Mouse (Mus musculus) megakaryocyte, adult 5-6 weeks (primary cell): ENCODE data around the gene Edem1. TPM values are rescaled to one million over a fixed set of nuclear protein-coding genes. Genes with fewer than 3 reads are reported as not detected.
"Not testable (repeated sequence)": the region's sequence is repeated elsewhere in the genome, so short reads cannot be mapped to it uniquely, and the experiment has no call there.

Experiments
- ATAC-seq: 2 replicates; pipeline ENCODE4 v1.8.0; 2016; ENCODE audit warnings: mild to moderate bottlenecking, inconsistent platforms; ENCODE audit not compliant: poor library complexity, severe bottlenecking
- total RNA-seq, 2 experiments: library from RNA; stranded (forward) in 1 of 2; stranded (reverse) in 1 of 2; fragments of 153-499, 151-499 nt in 1 of 2; fragments of 221-1000, 200-1000 nt in 1 of 2; gene quantifications; 2 replicates each; pipeline versions ENCODE4 v1.2.3 to v1.2.4; 2015 to 2017

The Edem1 gene
- total RNA-seq, 2 experiments from 2014 or later, result 118 to 133 TPM

DNA sequence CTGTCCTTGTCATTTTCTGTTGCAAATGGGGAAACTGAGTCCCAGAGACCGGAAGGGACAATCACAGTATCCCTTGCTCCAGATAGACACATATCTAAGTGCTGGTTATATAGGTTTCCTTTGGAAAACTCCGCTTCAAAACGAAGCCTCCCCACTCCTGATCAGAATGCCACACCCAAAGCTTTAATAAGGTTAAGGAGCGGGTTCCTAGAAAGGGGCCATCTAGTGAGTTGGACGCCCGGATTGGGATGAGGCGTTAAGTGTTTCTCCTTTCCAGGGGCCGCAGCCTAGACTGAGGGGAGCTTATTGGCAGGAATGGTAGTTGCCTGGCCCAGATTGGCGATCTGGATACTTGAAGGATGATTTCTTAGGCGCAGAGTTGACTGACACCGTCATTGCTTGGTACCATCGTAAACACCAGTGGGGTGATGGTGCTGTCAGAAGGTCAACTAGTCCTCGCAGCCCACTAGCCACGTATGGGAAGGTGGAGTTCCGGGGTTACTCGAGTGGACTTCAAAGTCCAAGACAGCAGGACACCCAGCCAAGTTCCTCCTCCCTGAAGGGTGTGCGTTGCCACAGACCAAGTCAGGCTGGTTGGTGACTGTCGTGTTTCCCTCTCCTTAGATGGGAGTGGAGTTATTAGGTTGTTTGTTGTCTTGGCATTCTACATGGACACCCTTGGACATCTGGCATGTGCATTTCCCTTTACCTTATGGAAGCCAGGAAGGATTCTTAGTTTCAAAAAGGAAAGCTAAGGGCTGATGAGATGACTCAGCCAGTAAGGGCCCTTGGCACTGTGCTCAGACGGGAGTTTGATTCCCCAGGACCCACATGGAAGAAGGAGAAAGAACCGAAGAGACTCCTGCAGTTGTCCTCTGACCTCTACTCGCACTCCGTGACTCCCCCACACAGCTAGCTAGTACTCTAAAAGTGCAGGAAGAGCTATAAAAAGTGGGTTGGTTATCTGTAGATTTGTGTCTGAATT is 1.2 kb downstream of the Edem1 start:
- peak; percentile 35 for ATAC-seq

DNA sequence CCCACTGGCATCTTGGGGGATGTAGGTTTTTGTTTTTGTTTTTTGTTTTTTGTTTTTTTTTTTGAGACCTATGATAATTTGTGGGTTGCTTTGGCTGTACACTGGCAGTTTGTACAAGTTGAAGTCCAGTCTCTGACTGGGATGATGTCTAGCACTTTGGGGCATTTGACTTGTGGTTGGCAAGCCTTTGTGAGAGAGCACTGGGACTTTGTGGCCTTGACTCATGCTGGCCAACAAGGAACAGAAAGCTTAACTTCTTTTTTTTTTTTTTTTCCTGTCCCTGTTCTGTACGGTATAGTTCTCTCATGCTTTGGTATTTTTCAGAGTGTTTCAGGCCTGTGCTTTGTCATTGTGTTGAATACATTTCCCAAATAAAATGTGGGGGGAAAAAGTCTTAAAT is 3.7 kb downstream of the Edem1 start:
- ATAC-seq, result no peak

DNA sequence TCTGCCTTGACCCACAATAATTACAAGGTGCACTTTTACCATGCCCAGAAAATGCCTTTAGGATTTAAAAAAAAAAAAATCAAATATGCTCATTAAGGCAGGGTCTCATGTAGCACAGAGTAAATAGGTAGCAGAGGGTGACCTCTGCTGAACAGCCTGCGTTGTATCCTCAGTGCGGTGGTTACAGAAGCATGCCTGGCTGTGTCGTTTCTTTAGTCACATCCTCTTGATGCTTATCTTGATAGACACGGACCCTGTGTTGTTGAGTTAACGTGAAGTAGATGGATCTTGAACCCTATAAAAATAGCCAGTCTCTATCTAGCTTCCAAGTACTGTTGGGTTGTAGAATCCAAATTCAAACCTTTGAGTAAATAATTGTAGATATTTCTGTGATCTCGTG is 4.5 kb downstream of the Edem1 start:
- no peak for ATAC-seq

DNA sequence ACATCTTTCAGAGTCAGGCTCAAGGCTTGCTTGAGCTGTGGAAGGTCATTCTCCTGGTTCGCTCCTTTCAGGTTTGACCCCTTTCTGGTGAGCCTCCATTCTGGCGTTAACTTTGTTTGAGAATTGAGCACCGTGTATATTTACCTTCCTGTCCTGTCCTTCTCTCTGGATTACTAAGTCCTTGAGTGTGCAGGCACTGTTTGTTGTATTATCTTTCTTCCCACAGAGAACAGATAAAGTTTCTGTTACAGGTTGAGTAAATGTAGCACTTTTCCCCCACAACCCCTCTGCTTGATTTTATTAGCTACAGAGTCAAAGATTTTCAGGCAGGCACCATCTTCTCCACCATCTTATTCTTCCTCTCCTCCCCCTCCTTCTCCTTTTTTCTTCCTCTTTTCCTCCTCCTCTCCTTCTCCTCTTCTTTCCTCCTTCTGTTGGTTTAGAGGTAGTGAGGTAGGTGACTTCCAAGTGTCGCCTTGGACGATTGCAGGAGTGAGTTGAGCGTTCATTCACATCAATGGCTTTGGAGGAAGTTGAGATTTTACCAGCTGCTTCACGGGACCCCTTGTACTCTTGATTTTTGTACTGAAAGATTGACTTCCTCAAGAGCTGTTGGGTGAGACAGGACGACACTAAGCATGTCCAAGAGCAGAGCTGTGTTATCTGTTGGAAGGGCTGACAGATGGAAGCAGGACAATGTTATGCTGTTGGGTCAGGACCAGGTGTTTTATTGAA is 5.7 kb downstream of the Edem1 start:
- ATAC-seq, result peak; percentile 6; the same call in 1 of the 2 replicates

DNA sequence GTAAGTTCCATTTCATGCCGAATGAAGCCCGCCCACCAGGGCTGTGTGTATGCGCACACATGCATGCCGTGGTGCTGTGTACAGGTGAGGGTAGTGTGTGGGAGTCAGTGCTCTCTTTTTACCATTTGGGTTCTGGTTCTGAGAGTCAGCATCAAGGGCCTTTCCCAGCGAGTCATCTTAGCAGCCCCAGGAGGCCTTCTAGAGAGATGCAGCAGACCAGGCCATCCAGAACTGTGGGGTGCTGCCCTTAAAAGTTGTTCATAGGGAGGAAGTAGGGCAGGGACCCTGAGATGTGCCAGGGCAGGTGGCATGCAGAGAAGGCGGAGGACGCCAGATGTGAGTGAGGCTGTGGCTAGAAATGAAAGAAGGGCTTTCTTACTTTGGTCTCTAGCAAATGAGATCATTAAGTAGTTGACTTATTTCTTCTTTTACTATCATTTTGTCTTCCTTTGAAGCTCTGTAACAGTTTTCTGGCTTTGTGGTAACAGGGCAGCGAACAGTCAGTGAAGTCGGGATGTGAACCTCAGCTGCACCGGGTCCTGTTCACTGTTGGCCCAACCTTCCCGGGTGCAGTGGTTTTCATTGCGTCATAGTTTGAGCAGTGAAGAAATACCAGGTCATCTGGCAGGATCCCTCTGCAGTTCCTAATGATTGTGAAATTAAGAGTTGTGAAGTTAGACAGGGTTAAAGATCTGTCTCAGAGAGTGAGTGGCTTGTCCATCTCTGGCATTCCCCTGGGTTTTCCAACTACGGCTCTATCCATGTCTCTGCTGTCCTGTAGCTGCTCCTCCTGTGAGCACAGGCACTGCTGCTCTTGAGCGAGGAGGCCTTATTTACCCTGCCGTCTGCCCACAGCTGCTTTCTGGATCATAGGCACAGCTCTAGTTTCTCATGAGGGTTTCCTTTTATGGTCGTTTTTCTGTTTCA is 7.6 kb downstream of the Edem1 start:
- peak; percentile 80 for ATAC-seq

DNA sequence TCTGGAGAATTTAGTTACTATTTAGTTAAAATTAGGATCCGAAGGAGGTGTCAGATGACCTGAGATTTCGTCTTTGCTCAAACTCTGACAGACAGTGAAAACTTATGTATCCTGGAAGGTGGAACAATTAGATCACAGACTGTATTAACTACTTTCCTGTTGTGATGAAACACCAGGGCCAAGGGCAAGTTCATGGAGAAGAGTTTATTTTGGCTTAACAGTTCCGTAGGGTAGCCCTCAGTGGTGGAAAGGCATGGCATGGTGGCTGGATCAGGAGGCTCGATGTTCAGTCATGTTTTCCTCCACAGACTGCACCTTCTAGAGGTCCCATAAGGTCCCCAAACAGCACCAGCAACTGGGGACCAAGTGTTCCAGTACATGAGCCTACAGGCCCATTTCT is 8.6 kb downstream of the Edem1 start:
- ATAC-seq, result no peak

DNA sequence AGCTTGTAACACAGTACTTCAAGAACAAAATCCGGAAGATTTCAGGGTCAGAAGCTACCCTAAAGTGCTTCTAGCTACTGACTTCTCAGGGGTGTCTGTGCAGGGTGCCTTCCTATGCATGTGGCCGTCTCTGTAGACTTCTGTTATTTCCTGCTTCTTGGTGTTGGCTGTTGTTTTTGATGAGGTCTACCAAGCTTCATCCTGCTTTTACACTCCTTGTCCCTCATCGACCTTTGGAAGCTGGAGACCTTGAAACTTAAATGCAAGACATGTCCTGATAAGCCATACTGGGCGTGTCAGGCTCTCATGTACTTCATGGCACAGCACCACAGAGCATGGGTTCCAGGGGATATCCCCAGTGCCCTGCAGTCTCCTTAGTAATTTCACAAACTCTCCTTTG is 9.5 kb downstream of the Edem1 start:
- ATAC-seq, result no peak

DNA sequence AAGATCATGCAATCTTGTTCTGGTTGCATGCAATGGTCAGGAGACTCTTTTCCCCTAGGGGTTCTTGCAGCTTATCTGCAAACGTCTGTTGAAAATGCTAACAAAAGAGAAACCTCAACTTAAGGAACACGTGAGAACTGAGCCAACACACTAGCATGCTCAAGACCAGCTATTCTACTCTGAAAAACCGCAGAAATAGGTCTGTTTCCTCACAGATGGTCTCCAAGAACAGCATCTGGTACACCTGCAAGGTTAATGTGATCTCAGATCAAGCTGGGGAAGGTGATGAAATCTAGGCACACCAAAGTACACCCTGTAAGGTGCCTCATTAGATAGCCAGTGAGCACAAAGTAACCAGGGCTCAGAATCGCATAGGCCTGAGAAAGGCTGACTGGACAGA is 11.0 kb downstream of the Edem1 start:
- no peak for ATAC-seq

DNA sequence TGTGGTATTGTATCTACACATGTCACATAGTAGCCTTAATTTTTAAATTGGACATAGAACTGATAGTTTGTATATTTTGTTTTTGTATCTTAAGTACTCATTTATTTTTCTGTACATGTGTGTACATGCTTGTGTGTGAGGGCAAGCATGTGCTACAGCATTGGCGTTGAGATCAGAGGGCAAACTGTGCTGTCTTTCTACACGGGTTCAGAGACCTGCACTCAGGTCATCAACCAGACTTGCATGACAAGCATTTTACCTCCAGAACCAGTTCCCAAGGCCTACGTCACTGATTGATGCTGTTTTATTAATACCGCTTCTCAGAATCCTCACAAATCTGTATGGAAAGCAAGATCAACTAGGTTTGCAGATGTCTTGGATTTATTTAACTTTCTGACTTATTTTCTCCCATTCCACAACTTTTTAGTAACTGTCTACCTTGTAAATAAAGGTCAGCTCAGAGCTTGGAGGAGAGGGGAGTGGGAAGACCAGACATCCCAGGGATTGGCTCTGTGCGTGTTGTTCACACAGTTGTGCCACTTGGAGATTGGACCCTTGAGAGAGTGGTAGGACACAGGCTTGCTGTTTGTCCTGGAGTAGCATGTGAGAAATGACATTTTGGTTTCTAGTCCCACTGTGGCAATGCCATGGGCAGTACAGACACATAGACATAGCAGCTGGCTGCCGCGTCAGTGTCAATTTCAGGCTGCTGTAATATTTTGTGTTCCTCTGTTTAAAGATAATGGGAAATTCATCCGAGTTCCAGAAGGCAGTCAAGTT is 12.6 kb downstream of the Edem1 start:
- ATAC-seq, result no peak

DNA sequence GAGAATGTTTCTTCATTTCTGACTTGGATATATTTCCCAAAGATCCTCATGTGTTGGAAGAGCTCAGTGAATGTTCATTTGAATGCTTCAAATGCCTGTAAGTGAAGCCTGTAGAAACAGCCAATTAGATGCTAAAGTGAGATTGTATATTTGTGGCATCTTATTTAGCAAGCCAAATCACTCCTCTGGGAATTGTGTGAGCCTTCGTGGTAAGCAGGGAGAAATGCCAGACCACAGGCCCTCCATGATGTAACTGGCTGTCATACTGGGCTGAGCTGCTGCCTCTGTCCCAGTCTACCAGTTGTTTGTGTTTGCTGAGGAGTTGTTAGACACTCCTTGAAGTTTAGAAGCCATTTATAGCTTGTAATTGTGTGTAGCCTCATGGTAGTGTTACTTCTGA is 15.2 kb downstream of the Edem1 start:
- ATAC-seq, result peak; percentile 14; the same call in 1 of the 2 replicates

DNA sequence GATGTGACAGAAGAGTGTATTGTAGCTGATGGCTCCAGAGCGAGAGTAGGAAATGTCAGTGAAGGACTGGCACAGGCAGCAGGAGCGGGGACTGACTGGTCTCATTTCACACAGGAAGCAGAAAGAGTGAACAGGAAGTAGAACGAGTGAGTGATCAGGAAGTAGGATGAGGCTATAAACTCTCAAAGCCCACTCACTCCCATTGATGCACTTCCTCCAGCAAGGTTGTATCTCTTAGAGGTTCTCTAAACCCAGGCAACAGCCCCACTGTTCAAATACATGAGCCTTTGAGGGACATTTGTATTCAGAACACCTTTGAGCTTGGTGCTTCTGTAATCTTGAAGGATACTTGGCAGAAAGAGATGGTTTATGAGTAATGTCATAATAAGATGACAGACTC is 15.7 kb downstream of the Edem1 start:
- peak; percentile 70 for ATAC-seq

DNA sequence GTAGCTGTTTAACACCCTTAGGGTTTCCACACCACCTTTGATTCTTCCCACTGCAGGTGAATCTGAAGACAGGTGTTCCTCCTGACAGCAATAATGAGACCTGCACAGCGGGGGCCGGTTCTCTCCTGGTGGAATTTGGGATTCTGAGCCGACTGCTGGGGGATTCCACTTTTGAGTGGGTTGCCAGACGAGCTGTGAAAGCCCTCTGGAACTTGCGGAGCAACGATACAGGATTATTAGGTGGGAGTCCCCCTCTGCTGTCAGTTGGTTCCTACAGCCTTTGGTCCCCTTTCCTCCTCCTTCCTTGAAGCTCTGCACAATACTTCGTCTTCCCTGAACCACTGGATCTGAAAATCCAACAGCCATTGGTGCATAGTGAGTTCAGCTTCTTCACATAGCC is 16.3 kb downstream of the Edem1 start:
- ATAC-seq, result no peak

DNA sequence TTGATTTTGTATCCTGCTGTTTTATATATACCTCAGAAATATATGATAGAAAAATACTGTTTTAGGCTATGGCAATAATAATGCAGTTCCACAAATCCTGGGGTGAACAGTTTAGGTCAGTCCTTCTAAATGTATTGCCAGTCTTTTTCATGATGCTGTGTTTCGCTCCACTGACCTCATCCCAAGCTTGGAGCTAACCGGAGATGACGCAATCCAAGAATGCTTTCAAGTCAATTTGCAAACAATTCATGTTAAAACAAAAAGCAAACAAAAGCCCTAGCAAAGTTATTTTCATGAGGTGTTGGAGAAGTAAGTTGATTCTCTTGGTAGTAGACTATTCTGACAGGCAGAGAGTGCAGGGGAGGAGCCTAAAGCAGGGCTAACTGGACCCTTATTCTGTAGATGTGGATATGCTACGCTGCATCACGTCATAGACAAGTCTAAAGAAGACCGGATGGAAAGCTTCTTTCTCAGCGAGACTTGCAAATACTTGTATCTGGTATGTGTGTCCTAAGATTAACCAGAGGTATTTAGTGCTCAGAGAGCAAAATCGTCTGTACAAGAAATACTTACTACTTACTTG is 23.7 kb downstream of the Edem1 start:
- no peak for ATAC-seq

DNA sequence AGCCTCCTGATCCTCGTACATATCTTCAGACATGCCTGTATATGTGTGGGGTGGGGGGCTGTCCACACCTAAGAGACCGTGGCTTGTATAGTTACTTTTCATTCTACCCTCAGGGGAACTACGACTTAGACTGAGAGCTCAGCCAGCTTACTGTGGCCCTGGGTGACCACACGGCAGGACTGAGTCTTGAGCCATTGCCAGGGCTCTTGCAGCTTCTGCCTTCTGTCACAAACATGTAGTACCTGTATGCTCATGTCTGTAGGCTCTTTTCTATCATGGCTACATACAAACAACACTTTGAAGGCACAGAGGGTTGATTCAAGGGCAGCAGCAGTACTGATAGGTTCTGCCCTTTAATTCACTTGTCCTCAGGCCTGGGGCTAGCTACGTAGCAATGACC is 24.5 kb downstream of the Edem1 start:
- ATAC-seq, result no peak

DNA sequence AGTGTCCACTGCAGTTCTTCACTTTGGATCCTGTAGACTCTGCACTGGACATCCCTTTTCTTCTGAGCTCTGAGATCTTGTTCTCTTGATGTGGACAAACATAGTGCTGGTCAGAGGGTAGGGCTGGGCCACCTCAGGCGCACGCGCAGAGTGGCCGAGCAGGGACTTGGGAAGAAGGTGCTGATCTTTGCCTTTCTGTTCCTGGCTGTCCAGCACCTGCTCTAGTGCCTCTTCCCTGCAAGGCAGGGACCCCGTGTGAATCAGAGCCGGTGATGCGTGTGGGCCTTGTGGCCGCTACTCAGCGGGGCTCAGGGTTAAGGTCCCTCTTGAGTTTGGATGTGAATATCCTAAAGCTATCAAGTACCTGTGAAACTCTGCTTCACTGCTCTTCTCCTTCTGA is 30.1 kb downstream of the Edem1 start:
- ATAC-seq, result no peak

DNA sequence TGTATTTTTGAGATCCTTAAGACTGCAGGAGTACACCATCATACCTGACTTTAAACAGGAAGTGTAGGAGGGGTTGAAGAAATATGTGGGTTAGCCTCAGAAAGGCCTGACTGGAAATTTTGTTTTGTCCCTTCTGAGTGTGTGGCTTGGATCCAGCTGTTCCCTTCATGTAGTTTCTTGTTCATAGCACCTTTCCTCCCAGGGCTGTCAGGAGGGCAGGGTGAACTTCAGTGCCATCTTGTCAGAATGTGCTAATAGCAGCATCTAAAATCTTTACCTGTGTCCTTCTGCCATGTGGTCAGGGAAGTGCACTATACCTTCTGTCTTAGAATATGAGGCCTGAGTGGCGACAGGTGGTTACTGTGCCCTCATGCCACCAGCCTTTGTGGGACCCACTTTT is 32.8 kb downstream of the Edem1 start:
- ATAC-seq, result no peak

DNA sequence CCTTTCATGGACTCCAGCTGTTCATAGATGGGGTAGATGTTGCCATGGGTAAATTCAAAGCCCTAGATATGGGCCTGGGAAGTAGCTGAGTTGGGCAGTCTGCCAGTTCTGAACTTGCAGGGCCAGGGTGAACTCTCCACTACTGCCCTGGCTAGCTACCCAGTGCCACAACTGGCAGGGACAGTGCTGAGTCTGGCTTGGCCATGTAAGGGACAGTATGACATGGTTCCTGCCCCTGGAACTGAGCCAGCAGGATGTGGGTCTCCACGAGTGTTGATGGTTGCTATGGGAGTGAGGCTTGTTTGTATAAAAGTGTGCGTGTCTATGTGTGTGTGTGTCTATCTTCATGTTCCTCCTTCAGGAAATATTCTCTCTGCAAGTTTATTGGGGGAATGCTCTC is 34.1 kb downstream of the Edem1 start:
- no peak for ATAC-seq

DNA sequence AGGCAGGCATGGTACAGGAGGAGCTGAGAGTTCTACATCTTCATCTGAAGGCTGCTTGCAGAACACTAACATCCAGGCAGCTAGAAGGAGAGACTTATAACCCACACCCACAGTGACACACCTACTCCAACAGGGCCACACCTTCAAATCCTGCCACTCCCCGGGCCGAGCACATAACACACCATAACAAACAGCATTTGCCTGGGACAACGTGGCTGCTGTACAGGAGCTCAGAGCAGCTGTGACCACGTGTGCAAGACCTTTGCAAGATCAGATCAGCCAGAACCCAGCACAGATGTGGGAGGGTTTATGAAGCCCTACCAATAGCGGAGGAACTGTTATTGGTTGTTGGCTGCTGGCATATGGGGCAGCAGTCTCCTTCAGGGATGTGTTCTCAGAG is 37.9 kb downstream of the Edem1 start:
- no peak for ATAC-seq

DNA sequence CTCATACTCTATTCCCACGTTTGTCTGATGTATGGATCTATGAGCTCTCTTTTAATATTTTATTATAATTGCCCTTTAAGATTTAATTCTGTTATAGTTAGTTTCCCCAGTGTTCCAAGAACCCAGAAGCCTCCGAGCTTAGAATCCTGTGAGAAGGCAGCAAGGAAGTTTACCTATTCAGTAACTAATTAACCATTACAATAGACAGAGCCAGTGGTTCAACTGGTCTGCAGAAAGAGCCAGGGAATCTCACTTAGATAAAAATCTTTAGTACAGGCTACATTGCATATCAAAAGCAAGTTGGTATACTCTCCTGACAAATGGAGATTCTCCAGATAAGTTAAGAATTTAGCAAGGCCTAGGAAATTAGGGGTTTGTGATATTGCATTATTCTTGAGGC is 40.6 kb downstream of the Edem1 start:
- not testable (repeated sequence) for ATAC-seq

DNA sequence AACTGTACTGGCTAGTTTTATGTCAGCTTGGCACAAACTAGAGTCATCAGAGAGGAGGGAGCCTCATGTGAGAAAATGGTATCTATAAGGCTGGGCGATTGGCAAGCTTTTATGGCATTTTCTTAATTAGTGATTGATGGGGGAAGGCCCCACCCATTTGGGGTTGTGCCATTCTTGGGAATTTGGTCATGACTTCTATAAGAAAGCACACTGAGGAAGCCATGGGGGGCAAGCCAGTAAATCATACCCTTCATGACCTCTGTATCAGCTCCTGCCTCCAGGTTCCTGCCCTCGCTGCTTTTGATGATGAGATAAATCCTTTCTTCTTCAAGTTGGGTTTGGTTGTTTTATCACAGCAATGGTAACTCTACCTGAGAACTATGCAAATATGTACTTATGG is 42.0 kb downstream of the Edem1 start:
- ATAC-seq, result no peak
